Mouse (Mus musculus) left cerebral cortex, adult 18-20 months (tissue): Measurements from ENCODE around the gene Prkca. TPM values are rescaled to one million over a fixed set of nuclear protein-coding genes. Genes with fewer than 3 reads are reported as not detected.
A peak's percentile ranks its signal among the peaks of the same experiment; 100 is the strongest.

Experiments
- DNase-seq, 2 experiments: peaks; one replicate each; pipeline ENCODE4 v3.0.0; 2021 to 2022; ENCODE audit warnings: low spot score in 2 of 2, mixed read lengths in 1 of 2
- long read RNA-seq, 2 experiments: library from polyadenylated mRNA; stranded (forward); transcript quantifications; one replicate each; pipeline ENCODE4 v2.0.0; 2021
- total RNA-seq, 2 experiments: library from RNA; stranded (reverse); gene quantifications; 2 replicates each; pipeline ENCODE4 v1.2.3; 2021

Gene Prkca
- 100 to 1,000 TPM; 156 to 175 TPM for total RNA-seq
- long read RNA-seq, experiment 1, full-length matches to known transcripts: 38 of 66 reads
- long read RNA-seq, experiment 1, partial matches to known transcripts: 8 of 66 reads
- long read RNA-seq, experiment 1, other reads (novel, unspliced or antisense): 20 of 66 reads
- long read RNA-seq, experiment 2, full-length matches to known transcripts: 35 of 68 reads
- long read RNA-seq, experiment 2, partial matches to known transcripts: 4 of 68 reads
- long read RNA-seq, experiment 2, other reads (novel, unspliced or antisense): 29 of 68 reads

GRCm38 (mm10) chr11:108343789-108344462, at the start of gene Prkca:
Prkca (minus strand) TSS chr11:108343928.
- DNase-seq: peak; percentile 92 to 97

GRCm38 (mm10) chr11:108385666-108386024, 41.9 kb upstream of the Prkca start:
- DNase-seq: no peak

GRCm38 (mm10) chr11:108384920-108385665, 41.4 kb upstream of the Prkca start:
- DNase-seq: no peak

GRCm38 (mm10) chr11:108382664-108383063, 38.9 kb upstream of the Prkca start:
- no peak for DNase-seq

GRCm38 (mm10) chr11:108378363-108378751, 34.6 kb upstream of the Prkca start:
- DNase-seq: no peak

- peak; percentile 82 to 83 for DNase-seq
Observed at GRCm38 (mm10) chr11:108377680-108378362, 34.1 kb upstream of the Prkca start.

- no peak for DNase-seq
Observed at GRCm38 (mm10) chr11:108376815-108377214, 33.1 kb upstream of the Prkca start.

GRCm38 (mm10) chr11:108367046-108367445, 23.3 kb upstream of the Prkca start:
- DNase-seq: no peak

- no peak for DNase-seq
Observed at GRCm38 (mm10) chr11:108365600-108365999, 21.9 kb upstream of the Prkca start.

- DNase-seq: peak in 1 of 2 experiments; percentile 32
Observed at GRCm38 (mm10) chr11:108364945-108365589, 21.3 kb upstream of the Prkca start.

- DNase-seq: no peak
Observed at GRCm38 (mm10) chr11:108363991-108364390, 20.3 kb upstream of the Prkca start.

GRCm38 (mm10) chr11:108362965-108363364, 19.2 kb upstream of the Prkca start:
- DNase-seq: no peak

GRCm38 (mm10) chr11:108360983-108361382, 17.3 kb upstream of the Prkca start:
- DNase-seq: no peak

GRCm38 (mm10) chr11:108358911-108359310, 15.2 kb upstream of the Prkca start:
- DNase-seq: no peak

- no peak for DNase-seq
Observed at GRCm38 (mm10) chr11:108356020-108356419, 12.3 kb upstream of the Prkca start.

- DNase-seq: no peak
Observed at GRCm38 (mm10) chr11:108352842-108353388, 9.2 kb upstream of the Prkca start.

GRCm38 (mm10) chr11:108350799-108351198, 7.1 kb upstream of the Prkca start:
- DNase-seq: no peak

GRCm38 (mm10) chr11:108345321-108345720, 1.6 kb upstream of the Prkca start:
- no peak for DNase-seq

GRCm38 (mm10) chr11:108344759-108345158, 1.0 kb upstream of the Prkca start:
- DNase-seq: no peak
